Mouse (Mus musculus) erythroblast, embryonic 14.5 days (primary cell): Measurements from ENCODE around the gene Coro2a.

Experiments
- GATA1 ChIP-seq: IDR thresholded peaks from 2 replicates; pipeline ENCODE4 v1.6.1; 2012; ENCODE audit warnings: low read length, inconsistent platforms, mixed read lengths
- TAL1 ChIP-seq: IDR thresholded peaks from 3 replicates; pipeline ENCODE4 v1.6.1; 2012; ENCODE audit warnings: low read length, inconsistent platforms, mixed read lengths

- TF ChIP-seq TAL1, result no peak
- TF ChIP-seq GATA1, result no peak
Observed at GRCm38 (mm10) chr4:46585811-46586190, 16.2 kb downstream of the Coro2a start.
